Mouse (Mus musculus) kidney, postnatal 0 days (tissue): ENCODE measurements around the gene Pus10. TPM values are rescaled to one million over a fixed set of nuclear protein-coding genes. Genes with fewer than 3 reads are reported as not detected.

Source experiments
- ATAC-seq: fragments of 200-750 bp; cut with Nextera tagmentation; replicated peaks from 2 replicates; pipeline ENCODE4 v1.8.0; 2017; ENCODE audit warnings: low read depth, moderate number of reproducible peaks, moderate TSS enrichment, moderate library complexity; ENCODE audit not compliant: low FRiP score
- DNase-seq: peaks from one replicate; pipeline ENCODE4 v3.0.0-alpha.2; 2016; ENCODE audit warnings: low spot score
- H3K27ac ChIP-seq: fragments of 300-500 bp; sonication (generic); 2 replicates; pipeline ENCODE4 v1.5.1; 2014; ENCODE audit warnings: mild to moderate bottlenecking
- H3K27me3 ChIP-seq: fragments of 300-500 bp; sonication (generic); 2 replicates; pipeline ENCODE4 v1.6.1; 2014; ENCODE audit warnings: low read length, mixed read lengths; ENCODE audit not compliant: insufficient read depth
- H3K36me3 ChIP-seq: fragments of 300-500 bp; sonication (generic); 2 replicates; pipeline ENCODE4 v1.6.1; 2014; ENCODE audit warnings: low read length, mixed read lengths; ENCODE audit not compliant: insufficient read depth
- H3K4me1 ChIP-seq: fragments of 300-500 bp; sonication (generic); replicated peaks from 2 replicates; pipeline ENCODE4 v1.6.1; 2014; ENCODE audit warnings: antibody characterized with exemption, low read length, mixed read lengths; ENCODE audit not compliant: insufficient read depth
- H3K4me2 ChIP-seq: fragments of 300-500 bp; sonication (generic); 2 replicates; pipeline ENCODE4 v1.6.1; 2014; ENCODE audit warnings: mild to moderate bottlenecking, low read length, moderate library complexity, mixed read lengths
- H3K4me3 ChIP-seq: fragments of 300-500 bp; sonication (generic); replicated peaks from 2 replicates; pipeline ENCODE4 v1.5.1; 2014; ENCODE audit warnings: low read depth, low read length
- H3K9ac ChIP-seq: fragments of 300-500 bp; sonication (generic); 2 replicates; pipeline ENCODE4 v1.6.1; 2014; ENCODE audit warnings: low read depth, low read length
- H3K9me3 ChIP-seq: fragments of 300-500 bp; sonication (generic); replicated peaks from 2 replicates; pipeline ENCODE4 v1.6.1; 2016; ENCODE audit warnings: low read length, inconsistent platforms, mixed read lengths
- CTCF ChIP-seq: IDR thresholded peaks from 2 replicates; pipeline ENCODE4 v1.5.1; 2016; ENCODE audit warnings: antibody characterized with exemption, low read depth, mild to moderate bottlenecking, moderate library complexity
- WGBS: fragments of 180-500 bp; shearing (Covaris S2); extraction: QIAGEN DNeasy Blood & Tissue Kit; methylation state at CpG from one replicate; pipeline ENCODE4 v1.1.7; 2014; 5-methylcytosine and 5-hydroxymethylcytosine counted together
- polyA plus RNA-seq: library from polyadenylated mRNA; unstranded; fragments of >200 nt; fragmentation: Nextera tagmentation; extraction: Ambion mirVana; gene quantifications from 2 replicates; pipeline ENCODE4 v1.2.1, GENCODE M21; 2015

Gene Pus10
- 19.3 and 20.2 TPM in 2 replicates for polyA plus RNA-seq

DNA sequence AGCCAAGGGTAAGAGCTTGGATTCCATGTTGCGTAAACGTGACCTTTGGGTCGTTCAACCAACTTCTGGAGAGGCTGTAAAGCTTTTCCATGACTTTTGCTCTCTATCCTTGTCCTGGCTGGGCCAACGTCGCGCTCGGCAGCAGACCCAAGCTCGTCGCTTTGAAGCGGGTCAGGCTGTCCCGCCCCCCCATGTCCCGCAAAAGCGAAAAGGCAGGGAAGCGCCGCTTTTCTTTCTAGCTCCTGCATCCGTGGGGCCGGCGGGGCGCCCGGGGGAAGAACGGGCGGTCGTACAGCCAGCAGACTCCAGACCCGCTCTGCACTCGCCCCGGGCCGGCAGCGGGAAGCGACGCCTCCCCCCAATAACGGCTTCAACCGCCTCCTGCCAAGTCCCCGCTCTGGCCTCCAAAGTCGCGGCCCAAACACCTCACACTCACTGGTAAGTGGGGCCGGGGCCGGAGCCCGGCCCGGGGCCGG, at the start of gene Pus10:
Gene Pus10 (plus strand): TSS at position 364 of the 476 bp plus-strand sequence.
- Histone ChIP-seq H3K36me3 (peaks cover 3% of the 10 kb centered on the region; the same call in 1 of the 2 replicates), H3K4me1 (peaks cover 8% of the 10 kb centered on the region; the same call in 1 of the 2 replicates), H3K4me3 (peak within 1 kb of the TSS; percentile 92), H3K27me3 (no peaks in the 10 kb centered on the region), H3K27ac (peak within 1 kb of the TSS; percentile 98), H3K9me3 (no peaks in the 10 kb centered on the region), H3K9ac (peak within 1 kb of the TSS; percentile 94), H3K4me2 (peak within 1 kb of the TSS; percentile 58)
- TF ChIP-seq CTCF, result no peak
- peak; percentile 57 for DNase-seq
- peak; percentile 12; the same call in 1 of the 2 replicates for ATAC-seq
- under 1% methylated on average over 35 of the region's 40 CpGs for WGBS

DNA sequence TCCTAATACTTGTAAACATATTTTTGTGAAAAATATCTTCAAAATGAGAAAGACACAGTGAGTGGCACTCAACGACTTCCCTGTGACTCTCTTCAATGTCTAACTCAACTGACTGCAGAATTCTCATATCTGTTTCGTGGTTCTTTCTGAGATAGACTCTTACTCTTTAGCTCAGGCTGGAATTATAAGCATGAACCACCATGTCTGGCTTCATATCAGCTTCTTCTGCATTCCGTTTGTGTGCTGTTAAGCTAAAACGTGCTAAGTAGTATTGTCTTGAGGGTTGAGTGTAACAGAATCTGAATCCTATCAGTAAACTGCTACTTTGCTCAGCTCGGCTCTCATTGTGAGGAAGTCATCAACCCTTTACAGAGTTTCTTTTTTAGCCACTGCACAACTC, 46.5 kb upstream of the Pus10 start:
- TF ChIP-seq CTCF, result no peak
- Histone ChIP-seq H3K4me3 (no peak overlapping the region), H3K27ac (no peak overlapping the region), H3K27me3 (no peaks in the 10 kb centered on the region), H3K36me3 (no peaks in the 10 kb centered on the region), H3K9me3 (no peaks in the 10 kb centered on the region), H3K4me1 (no peaks in the 10 kb centered on the region), H3K4me2 (no peak overlapping the region), H3K9ac (no peak overlapping the region)
- DNase-seq (no peak), ATAC-seq (no peak)
- 83% methylated on average over 5 of the region's 5 CpGs for WGBS

DNA sequence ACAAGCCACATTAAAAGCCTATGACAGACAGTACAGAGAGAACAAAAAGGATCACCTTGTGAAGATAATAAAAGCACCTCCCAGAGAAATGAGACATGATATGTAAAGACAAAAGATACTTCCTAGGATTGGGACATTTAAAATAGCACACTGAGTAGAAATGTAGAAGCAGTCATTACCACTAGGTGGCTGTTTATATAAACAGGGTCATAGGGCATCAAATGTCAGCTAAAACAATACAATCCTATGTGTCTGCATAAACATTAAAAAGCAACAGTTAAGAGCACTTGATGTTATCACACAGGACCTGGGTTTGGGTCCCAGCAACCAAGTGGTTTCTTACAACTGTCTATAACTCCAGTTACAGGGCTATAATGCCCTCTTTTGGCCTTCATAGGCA, 34.8 kb upstream of the Pus10 start:
- no peak overlapping the region for H3K4me2 ChIP-seq
- DNase-seq (peak; percentile 15), ATAC-seq (no peak)
- H3K27ac ChIP-seq, result no peak overlapping the region
- H3K36me3 ChIP-seq, result no peaks in the 10 kb centered on the region
- peak; percentile 47 for TF ChIP-seq CTCF
- H3K4me1 ChIP-seq, result no peaks in the 10 kb centered on the region
- no peaks in the 10 kb centered on the region for H3K27me3 ChIP-seq
- H3K9ac ChIP-seq, result no peak overlapping the region
- H3K9me3 ChIP-seq, result no peaks in the 10 kb centered on the region
- no peak overlapping the region for H3K4me3 ChIP-seq

DNA sequence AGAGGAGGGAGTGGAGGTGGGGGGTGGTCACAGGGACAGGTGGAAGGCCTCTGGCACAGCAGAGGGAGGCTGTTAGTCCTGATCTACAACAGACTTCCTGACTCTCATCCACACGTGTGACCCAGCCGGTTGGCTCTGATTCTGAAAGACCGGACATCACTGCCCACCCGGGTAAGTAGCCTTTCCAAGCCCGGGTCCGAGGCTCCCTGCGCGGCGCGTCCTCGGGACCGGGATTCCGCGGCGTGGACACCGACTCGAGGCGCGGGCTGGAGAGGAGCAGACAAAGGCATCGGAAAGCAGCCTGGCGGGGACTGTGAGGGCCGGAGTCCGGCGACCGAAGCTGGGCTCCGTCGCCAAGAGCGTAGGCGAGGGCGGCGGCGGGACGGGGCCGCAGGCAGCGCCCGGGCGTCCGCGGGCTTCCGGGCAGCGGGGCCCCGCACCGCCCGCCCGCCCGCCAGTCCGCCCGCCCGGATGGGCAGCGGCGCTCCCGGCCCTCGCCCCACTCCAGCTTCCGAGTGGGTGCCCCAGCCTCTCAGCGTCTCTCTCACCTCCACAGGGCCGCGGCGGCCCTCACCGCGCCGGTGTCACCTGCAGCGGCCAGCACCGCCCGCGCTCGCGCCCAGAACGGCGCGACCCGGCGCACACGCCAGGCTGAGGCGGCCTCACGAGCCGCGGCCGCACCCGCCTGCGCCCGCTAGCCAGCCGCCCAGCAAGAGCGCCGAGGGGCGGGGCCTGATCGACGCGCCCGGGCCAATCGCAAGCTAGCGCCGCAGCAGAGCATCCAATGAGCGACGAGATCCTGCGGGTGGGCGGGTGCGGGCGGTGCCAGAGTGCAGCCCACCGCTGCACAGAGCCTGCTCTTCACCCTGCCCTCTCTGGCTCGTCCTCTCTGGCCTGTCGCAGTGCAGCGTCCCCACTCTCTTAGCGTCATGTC, 32.3 kb upstream of the Pus10 start, which contains the start of gene 0610010F05Rik:
Gene 0610010F05Rik (minus strand): TSS at position 695 of the 934 bp plus-strand sequence.
- Histone ChIP-seq H3K9me3 (no peaks in the 10 kb centered on the region), H3K4me3 (peak within 1 kb of the TSS; percentile 90), H3K27ac (peak within 1 kb of the TSS; percentile 88), H3K36me3 (no peaks in the 10 kb centered on the region), H3K27me3 (no peaks in the 10 kb centered on the region), H3K4me1 (no peaks in the 10 kb centered on the region), H3K9ac (peak within 1 kb of the TSS; percentile 91), H3K4me2 (peak within 1 kb of the TSS; percentile 96)
- no peak for TF ChIP-seq CTCF
- DNase-seq (peak; percentile 96), ATAC-seq (peak; percentile 100)
- WGBS, result under 1% methylated on average over 78 of the region's 103 CpGs

DNA sequence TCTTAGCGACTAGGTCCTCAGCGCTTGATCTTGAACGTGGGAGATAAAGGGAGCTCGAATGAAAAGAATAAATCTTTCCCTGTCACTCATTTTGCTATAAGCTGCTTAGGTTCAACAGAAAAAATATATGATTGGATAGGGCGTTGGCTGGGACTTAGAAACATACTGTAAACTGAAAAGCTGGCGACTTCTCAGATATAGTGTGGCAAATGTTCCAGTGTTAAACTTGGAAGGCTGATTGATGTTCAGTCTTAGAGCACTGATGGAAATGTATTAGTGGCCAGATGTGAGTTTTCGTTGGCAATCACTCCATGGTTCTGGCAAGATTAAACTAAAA, 31.6 kb upstream of the Pus10 start:
- no peak overlapping the region for H3K27ac ChIP-seq
- H3K9ac ChIP-seq, result no peak overlapping the region
- ATAC-seq, result no peak; the same call in 1 of the 2 replicates

DNA sequence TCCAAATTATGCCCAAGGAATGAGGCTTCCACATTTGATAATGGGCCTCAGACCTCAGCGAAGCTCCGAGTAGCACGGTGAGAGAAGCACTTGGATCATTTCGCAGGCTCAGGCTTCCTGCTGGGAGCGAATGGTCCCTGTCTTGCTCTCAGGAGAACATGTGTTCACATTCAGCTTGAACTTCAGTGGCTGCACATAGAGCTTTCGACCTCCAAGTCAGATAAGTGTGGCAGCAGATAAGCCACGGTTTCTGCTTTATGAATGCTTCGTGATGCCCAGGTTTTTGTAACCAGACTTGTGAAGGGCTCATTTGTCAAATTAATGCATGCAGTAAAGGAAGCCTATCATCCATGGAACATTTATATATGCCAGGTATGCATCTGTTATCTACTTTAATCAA, 30.9 kb upstream of the Pus10 start:
- Histone ChIP-seq H3K4me1 (no peaks in the 10 kb centered on the region), H3K9me3 (no peaks in the 10 kb centered on the region), H3K36me3 (no peaks in the 10 kb centered on the region), H3K4me2 (no peak overlapping the region), H3K4me3 (no peak overlapping the region), H3K27me3 (no peaks in the 10 kb centered on the region), H3K27ac (no peak overlapping the region), H3K9ac (no peak overlapping the region)
- 76% methylated on average over 8 of the region's 8 CpGs for WGBS
- TF ChIP-seq CTCF, result no peak
- ATAC-seq (no peak), DNase-seq (no peak)

More for the DNA sequence above, 31.6 kb upstream of the Pus10 start:
- Histone ChIP-seq H3K27me3 (no peaks in the 10 kb centered on the region), H3K9me3 (no peaks in the 10 kb centered on the region), H3K4me2 (peak overlapping the region; percentile 96), H3K4me3 (peak overlapping the region; percentile 90), H3K4me1 (no peaks in the 10 kb centered on the region), H3K36me3 (no peaks in the 10 kb centered on the region)
- TF ChIP-seq CTCF, result no peak
- WGBS, result 5% methylated on average over 7 of the region's 7 CpGs
- DNase-seq, result no peak
